Mouse (Mus musculus) megakaryocyte, adult 5-6 weeks (primary cell): ENCODE measurements around the gene Pard3. TPM values are rescaled to one million over a fixed set of nuclear protein-coding genes. Genes with fewer than 3 reads are reported as not detected.
A peak's percentile ranks its signal among the peaks of the same experiment; 100 is the strongest.

ENCODE experiments used
- ATAC-seq: 2 replicates; pipeline ENCODE4 v1.8.0; 2016; ENCODE audit warnings: mild to moderate bottlenecking, inconsistent platforms; ENCODE audit not compliant: poor library complexity, severe bottlenecking
- total RNA-seq, 2 experiments: library from RNA; stranded (forward) in 1 of 2; stranded (reverse) in 1 of 2; fragments of 153-499, 151-499 nt in 1 of 2; fragments of 221-1000, 200-1000 nt in 1 of 2; gene quantifications; 2 replicates each; pipeline versions ENCODE4 v1.2.3 to v1.2.4; 2015 to 2017

The Pard3 gene
- total RNA-seq, 2 experiments from 2014 or later: not detected

DNA sequence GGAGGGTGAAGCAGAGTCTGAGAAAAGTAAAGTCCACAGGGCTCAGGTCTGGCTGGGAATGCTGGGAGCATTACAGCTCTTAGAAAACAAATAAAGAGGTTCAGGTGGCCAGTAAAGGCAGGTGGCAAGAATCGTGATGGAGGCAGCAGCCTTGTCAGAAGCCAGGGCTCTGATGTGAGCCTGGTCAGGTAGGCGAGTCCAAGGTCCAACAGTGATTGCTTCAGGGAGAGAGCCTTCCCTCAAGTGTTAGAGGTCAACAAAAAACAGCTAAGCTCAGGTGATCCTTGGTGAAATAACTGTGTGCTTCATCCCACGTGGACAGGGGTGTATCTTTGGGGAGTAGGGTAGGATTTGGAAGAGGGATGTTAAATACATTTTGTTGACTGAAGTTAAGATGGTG lies 397.5 kb downstream of the Pard3 start:
- no peak for ATAC-seq

DNA sequence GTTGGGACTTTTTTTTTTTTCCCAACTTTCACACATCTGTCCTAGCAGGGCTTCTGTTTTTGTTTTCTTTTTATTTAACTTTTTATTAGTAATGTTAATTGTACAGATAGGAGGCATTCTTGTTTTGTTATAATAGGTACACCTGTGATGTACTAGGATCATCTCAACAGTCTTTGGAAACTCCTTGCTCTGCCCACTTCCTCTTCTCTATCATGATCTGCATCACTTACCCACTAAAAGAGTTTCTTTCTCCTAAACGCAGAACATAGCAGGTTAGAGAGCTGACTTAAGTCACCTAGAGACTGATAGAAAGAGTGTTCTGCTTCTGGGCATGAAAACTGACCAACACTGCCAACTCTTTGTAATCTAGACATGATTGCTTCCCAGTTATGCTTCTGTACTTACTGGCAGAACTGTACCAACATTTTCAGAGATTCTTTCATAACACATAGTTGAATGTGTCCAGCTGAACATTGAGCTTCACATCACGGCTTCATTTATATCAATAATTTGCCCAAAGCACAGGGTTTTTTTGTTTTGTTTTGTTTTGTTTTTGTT lies 398.8 kb downstream of the Pard3 start:
- ATAC-seq: peak; percentile 55; the same call in 1 of the 2 replicates

DNA sequence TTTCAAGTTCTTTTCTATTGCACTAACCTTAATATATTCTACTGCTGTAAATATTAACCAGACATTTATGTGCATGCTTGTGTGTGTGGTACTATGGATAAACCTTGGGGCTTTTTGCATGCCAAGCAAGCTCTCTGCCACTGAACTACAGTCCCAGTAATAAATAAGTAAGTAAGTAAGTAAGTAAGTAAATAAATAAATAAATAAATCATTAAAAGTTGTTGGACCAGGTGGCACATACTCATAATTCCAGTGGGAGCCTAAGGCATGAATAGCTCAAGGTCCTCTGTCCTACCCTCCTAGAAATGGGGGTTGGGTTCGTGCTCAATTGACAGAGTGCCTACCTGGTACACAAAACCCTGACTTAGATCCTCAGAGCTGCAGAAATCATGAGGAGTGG lies 400.6 kb downstream of the Pard3 start:
- no peak for ATAC-seq

DNA sequence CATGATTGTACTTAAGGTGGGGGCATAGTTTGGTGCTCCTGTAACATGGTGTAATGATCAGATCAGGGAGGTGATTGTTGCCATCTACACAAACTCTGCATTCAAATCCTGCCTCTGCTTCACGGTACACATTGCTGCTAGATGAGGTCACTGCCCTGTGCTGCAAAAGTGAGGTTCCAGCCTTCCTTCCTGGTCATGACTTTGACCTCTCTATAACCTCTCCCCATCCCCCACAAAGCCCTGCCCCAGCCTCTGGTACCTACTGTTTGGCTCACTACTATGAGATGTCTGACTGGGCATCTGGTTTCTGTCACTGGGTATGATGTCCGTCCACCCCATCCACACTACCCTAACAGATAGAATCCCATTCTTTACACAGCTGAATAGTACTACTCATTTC lies 408.5 kb downstream of the Pard3 start:
- no peak for ATAC-seq

DNA sequence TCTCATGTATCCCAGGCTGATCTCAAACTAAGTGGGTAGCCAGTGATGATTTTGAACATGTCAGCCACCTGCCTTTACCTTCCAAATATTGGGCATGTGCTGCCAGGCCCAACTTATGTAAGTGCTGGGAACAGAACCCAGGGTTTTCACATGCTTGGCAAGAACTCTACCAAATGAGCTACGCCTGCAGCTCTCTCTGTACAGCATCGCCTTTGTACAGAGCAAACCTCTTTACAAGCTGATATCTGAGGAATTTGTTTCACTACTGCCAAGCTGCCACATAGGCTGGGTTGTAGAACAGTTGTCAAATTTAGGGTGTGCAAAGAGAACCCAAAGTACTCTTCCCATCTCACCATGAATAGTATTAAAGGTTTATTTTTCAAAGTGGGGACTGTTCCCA lies 416.3 kb downstream of the Pard3 start:
- no peak for ATAC-seq

DNA sequence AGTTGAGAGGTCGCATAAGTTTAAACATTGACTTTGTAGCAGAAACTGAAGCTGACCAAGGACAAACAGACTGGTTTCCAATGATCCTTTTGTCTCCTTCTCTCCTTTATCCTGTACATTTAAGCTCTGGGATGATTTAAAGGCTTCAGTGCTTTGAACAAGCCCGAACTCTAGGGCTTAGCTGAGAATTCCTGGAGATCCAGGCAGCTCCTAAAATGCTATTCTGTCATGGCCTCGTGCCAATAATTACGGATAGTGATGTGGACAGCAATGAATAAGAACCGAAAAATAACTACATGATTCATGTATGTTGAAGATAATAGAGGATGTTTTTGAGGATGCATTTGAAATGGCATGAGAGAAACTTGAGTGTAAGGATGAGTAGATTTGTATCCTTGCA lies 421.9 kb downstream of the Pard3 start:
- ATAC-seq: no peak

DNA sequence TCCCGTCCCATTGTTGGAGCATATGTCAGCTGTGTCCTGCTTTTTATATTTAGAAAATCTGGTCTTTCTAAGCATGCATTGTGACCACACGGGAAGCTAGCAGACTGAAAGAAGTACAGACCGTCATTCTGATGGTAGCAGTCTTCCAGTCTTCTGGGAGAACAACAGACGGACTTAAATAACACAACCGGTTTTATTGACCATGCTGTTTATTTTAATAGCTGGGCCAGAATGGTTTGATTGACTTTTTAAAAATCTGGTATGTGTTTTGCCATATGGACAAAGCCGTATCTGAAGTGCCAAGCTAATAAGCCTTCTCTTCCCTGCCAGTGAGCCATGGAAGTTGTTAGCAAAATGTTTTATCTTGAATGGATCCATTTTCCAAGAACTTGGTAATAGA lies 428.3 kb downstream of the Pard3 start:
- no peak for ATAC-seq

DNA sequence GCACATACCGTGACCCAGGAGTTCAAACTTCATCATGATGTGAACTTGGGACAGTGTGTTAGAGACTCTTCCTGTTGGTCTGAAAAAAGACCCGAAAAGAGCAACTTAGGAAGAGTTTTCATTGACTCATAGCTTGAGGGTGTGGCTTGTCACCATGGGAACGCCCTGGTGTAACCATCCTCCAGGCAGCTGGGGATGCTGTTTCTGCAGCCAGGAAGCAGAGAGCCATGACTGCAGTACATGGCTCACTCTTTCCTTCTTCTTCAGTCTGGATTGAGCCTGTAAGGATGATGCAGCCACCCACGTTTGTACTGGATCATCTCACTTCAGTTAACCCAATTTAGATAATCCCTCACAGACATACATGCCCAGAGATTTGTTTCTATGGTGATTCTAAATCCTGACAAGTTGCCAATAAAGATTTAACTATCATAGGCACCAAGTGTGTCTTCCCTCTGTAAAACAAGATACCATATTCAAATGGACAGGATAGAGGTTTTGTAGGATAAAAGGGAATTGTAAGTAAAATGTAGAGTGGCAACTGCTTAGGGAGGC lies 431.6 kb downstream of the Pard3 start:
- ATAC-seq: no peak

DNA sequence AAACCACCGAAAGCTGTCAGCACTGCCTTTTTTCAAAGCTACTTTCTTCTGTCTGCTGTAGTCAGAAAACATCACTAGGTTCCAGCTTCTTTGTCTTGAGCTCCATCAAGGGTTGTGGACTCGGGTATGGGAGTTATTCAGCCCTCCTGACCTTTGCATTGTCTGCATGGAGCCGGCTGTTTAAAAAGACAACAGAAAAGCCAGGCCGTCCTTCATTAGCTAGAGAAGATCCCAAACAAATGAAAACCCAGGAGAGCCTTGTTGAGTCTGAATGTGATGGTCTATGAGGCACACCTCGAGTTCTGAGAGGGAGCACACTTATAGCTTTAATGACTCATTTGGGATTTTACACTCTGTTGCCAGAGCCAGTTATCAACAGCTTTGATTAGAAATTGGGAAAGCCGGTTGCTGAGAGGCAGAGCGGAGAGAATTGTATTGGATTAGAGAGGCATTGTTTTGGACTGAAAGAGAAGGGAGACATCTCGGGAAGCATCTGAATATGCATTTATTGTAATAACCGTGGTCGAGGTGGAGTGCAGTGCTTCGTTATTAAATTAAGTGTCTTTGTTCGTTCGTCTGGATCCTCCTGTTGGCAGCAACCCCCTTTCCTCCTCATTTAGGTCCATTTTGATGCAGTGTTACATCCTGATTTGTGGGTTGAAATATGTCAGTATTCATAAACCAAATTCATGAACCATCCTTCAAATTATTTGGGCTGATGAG lies 435.5 kb downstream of the Pard3 start:
- no peak for ATAC-seq

DNA sequence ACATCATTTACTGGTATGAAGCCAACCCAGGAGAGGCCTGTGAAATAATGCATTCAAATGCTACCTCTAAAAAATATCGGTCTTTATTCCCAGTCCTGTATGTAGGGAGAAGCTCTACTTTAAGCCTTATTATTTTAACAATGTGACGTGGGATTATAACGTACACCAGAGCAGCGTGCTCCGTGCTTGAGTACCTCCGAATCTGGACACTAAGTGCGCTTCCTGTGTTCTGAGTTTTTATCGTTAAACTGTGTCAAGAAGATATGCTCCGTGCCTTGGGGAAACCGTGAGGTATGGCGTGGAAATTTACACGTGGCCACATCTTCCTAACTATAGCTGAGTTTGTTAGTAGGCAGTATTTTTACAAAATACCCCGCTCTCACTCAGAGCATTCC lies 436.0 kb downstream of the Pard3 start:
- peak; percentile 61 for ATAC-seq

DNA sequence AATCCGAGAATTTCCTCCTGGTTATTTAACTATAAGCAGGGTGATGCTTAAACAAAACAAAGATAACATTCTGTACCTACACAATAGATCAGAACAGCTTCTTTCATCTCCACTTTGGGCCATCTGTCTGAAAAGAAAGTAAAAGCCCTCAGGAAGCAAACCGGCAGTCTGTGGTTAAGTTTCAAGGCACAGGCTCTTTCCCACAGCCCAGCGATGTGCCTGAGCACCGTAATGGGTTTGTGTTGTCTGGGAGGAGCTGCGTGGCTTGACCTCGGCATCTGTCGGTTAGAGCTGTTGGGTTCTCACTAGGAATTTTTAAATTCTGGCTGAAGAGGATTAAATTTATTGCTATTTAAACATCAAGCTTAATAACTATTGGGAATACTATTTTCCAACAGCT lies 436.5 kb downstream of the Pard3 start:
- ATAC-seq: peak; percentile 71

DNA sequence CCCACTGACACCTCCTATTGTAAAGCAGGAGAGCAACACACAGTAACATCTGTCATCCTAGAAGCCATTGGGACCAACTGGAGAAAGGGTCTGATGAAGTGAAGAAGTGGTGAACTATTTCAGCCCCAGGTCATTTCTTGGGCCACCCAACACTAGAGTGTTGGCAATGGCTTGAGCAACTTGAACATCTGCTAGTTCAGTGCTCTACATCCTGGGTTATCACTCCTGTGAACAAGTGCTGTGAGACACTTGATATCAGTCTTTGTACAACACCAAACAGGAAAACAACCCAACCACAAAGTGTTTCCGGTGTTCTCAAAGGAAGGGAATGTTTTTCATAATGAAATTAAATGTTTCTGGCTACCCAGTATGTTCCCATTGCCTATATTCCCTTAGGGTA lies 438.1 kb downstream of the Pard3 start:
- ATAC-seq: no peak

DNA sequence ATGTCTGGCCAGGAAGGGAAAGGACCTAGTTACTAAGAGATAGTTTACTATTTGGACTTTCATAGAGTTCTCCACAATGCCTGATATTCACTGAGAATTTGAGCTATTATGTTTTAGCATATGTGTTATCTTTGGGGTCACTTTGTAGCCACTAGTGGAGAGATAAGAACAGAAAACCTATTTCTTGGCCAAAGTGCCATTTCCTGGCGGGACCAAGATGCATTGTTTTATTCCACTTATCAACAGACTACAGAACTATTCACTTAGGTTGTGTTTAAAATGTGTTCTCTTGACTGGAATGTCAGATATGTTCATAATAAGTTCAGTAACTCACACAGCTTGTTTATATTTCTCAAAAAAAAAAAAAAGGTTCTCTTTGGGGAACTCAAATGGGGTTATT lies 441.6 kb downstream of the Pard3 start:
- no peak for ATAC-seq

DNA sequence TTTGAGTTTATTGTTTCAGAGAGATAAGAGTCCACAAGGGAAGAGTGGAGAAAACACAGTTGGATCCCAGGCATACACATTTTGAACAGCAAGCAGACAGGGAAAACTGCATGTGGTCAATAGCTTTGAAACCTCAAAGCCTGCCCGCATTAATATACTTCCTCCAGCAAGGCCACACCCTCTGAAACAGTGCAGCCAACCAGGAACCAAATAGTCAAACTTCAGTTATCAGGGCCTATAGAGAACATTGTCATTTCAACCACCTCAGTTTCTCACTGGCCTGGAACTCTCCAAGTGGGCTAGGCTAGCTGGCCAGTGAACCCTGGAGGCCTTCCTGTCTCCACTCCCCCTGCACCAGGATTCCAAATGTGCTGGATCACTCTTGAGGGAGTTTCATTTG lies 442.6 kb downstream of the Pard3 start:
- ATAC-seq: peak; percentile 73

DNA sequence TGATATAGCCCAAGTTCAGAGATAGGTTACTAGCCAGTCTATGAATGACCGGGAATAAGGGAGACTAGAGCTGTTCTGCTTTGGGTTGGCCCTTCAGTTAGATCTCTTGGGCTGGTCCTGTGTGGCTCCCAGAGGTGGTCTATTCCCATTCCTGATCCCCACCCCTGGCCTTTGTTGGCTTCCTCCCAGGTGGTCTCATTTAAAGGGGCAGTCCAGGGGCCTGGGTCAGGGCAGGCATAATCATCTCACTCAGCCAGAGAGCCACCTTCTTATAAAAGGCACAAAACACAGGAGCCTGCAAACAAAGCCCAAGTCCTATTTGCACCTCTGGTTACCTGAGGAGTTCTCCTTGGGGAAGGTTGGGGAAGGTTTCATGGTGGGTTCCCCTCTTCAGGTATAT lies 447.6 kb downstream of the Pard3 start:
- ATAC-seq: no peak

DNA sequence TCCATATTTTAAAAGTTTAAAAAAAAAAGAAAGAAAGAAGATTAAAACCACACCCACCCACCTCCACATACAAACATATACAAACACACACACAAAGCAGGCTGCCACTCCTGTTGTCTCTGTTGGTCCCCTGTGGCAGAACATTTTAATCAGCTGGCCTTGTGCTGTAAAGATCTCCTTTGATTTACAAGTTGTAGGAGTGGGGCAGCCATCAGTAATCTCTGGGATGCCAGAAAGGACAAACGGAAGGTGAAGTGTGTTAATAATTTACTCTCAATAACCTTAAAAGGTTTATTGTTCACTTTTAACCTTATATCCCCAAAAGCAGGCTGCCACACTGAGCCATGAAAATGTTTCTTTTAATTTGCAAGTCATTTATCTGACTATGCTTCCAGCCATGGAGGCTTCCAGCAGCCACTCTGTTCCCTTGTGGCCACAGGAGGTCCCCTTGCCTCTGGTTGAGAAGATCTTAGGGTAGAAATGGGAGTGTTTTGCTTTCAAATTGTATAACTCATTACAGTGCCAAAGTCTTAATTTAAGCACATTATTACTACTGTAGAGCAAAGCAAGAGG lies 448.4 kb downstream of the Pard3 start:
- no peak for ATAC-seq

DNA sequence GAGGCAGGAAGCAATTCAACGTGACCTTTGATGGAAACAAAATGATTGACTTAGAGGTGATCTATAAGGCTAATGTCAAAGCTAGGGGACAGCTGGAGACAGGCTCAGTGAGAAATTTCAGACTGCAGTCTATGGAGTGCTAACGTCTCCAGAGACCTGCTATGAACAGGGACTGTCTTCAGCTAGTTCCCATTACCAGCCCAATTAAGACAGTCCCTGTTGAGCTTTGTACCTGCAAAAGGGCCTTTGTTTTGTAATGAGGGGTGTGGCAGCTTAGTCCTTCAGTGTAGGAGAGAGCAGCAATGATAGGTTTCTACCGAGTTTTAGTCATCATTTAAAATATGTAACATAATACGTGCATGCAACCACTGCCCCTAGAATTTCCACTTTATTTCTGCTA lies 448.9 kb downstream of the Pard3 start:
- no peak for ATAC-seq

DNA sequence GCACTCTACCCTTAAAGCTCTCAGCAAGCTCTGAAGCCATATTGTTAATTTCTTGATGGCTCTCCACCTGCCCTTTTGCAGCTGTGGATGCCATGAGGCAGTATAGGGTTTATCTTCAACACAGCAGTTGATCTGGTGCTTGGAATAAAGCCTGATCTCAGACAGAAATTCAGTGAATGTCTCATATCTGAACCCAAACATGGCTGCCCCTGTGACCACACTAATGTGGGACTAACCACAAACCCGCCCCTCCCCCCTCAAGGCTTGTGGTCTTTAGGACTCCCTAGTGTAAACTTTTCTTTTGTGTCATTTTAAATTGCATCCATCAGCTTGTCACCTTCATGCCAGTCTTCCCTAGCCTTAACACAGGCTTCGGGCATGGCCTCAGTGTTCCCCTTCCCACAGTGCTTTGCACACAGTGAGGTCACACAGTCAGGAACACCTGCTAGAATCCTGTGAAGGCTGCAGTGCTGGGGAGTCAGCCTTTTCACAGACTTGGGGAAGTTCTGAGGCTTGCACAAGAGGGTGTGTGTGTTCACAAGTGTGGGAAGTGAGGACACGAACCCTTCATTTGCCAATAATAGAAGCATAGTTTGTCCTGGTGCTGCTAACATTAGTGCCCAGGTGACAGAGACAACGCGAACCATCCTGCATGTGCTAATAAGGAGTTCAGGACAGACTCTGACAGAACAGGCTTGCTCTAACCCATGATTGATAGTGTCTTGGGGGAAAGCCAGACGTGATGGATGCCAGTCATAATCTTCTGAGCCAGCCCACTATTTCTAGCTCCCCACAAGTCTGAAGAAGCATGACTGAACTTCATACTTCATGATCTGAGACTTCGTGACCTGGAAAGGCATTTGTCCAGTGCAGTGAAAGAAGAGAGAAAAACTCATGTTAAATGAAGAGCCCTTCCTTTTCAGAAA lies 451.4 kb downstream of the Pard3 start:
- ATAC-seq: peak; percentile 86

DNA sequence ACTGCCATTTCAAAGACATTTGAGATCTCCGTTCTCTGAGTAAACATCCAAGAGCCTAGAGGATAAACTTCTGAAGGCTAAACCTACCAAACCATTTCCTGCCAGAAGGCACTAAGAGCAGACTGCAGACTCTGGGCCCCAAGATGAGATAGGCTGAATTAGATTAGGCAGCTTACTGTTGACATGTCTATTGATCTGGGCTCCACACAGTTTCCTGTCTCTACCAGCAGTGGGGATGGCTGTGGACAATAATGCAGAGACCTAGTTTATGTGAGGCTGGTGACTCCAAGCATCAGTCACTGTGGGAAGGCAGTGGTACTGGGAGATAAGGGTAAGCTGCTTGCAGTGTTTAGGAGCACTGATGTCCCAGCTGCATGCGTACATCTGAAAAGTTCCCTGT lies 452.4 kb downstream of the Pard3 start:
- ATAC-seq: no peak

DNA sequence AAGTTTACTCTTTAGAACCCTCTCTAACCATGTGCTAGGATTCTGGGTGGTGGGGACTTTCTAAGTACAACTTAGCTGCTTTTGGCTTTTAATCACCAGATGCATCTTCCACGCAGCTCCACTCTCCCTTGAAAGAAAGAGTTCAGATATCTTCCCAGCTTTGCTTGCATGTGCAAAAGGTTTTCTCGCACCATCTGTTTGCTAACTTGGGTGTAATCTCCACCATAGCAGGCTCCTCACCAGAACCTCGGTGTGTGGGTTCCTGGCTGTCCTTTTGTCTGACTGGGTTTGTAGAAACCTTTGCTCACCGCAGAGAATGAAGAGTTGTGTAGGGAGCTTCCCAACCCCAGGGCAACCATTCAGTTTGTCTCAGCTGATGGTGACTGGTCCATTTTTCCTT lies 462.0 kb downstream of the Pard3 start:
- no peak for ATAC-seq

DNA sequence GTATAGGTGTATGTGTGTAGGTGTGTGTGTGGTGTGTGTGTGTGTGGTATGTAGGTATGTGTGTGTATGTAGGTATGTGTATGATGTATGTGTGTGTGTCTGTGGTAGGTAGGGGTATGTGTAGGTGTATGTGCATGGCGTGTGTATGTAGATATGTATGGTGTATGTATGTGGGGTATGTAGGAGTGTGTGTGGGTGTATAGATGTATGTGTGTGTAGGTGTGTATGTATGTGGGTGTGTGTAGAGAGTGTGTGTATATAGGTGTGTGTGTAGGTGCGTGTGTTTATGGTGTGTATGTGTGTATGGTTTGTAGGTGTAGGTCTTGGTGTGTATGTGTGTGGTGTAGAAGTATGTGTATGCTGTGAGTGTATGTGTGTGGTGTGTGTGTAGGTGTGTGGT lies 464.6 kb downstream of the Pard3 start:
- no peak for ATAC-seq
